Mouse (Mus musculus) adrenal gland, postnatal 4 days (tissue): ENCODE measurements around the gene Igf2bp1. TPM values are rescaled to one million over a fixed set of nuclear protein-coding genes. Genes with fewer than 3 reads are reported as not detected.
"Not testable (repeated sequence)": the region's sequence is repeated elsewhere in the genome, so short reads cannot be mapped to it uniquely, and the experiment has no call there.

Experiments used
- DNase-seq, 2 experiments: peaks; one replicate each; pipeline ENCODE4 v3.0.0; 2021 to 2022; ENCODE audit warnings: low spot score in 2 of 2, mixed read lengths in 2 of 2
- total RNA-seq, 2 experiments: library from RNA; stranded (reverse); gene quantifications; 2 replicates each; pipeline ENCODE4 v1.2.3; 2021

Gene Igf2bp1
- total RNA-seq, 2 experiments from 2014 or later, result 19.4 to 27.3 TPM

GRCm38 (mm10) chr11:95963304-95963703 lies 42.4 kb downstream of the Igf2bp1 start:
- no peak for DNase-seq

GRCm38 (mm10) chr11:95959152-95959551 lies 46.6 kb downstream of the Igf2bp1 start:
- DNase-seq, result no peak

- DNase-seq, result no peak
Observed at GRCm38 (mm10) chr11:95958251-95958650, 47.5 kb downstream of the Igf2bp1 start.

- no peak for DNase-seq
Observed at GRCm38 (mm10) chr11:95957407-95957806, 48.3 kb downstream of the Igf2bp1 start.

GRCm38 (mm10) chr11:95953313-95953712 lies 52.4 kb downstream of the Igf2bp1 start:
- no peak for DNase-seq

- DNase-seq, result no peak
Observed at GRCm38 (mm10) chr11:95945838-95946472, 59.8 kb downstream of the Igf2bp1 start.

- DNase-seq, result no peak
Observed at GRCm38 (mm10) chr11:95939828-95940507, 65.8 kb downstream of the Igf2bp1 start.

GRCm38 (mm10) chr11:95936409-95936808 lies 69.3 kb downstream of the Igf2bp1 start:
- DNase-seq, result no peak

- not testable (repeated sequence) for DNase-seq
Observed at GRCm38 (mm10) chr11:95932168-95932567, 73.6 kb downstream of the Igf2bp1 start.

GRCm38 (mm10) chr11:95926398-95926797 lies 79.3 kb downstream of the Igf2bp1 start:
- DNase-seq, result no peak

GRCm38 (mm10) chr11:95925976-95926375 lies 79.8 kb downstream of the Igf2bp1 start:
- DNase-seq, result no peak

GRCm38 (mm10) chr11:95924215-95924614 lies 81.5 kb downstream of the Igf2bp1 start:
- DNase-seq, result no peak

GRCm38 (mm10) chr11:95923477-95923876 lies 82.3 kb downstream of the Igf2bp1 start:
- DNase-seq, result not testable (repeated sequence)

- no peak for DNase-seq
Observed at GRCm38 (mm10) chr11:95921991-95922621, 83.6 kb downstream of the Igf2bp1 start.

GRCm38 (mm10) chr11:95916426-95916825 lies 89.3 kb downstream of the Igf2bp1 start:
- no peak for DNase-seq

- no peak for DNase-seq
Observed at GRCm38 (mm10) chr11:95915006-95915710, 90.6 kb downstream of the Igf2bp1 start.

- no peak for DNase-seq
Observed at GRCm38 (mm10) chr11:95914571-95914991, 91.2 kb downstream of the Igf2bp1 start, which contains the start of gene B4galnt2. Gene B4galnt2 (minus strand): TSS chr11:95914891.

- no peak for DNase-seq
Observed at GRCm38 (mm10) chr11:95913959-95914566, 91.7 kb downstream of the Igf2bp1 start.

GRCm38 (mm10) chr11:95911579-95911978 lies 94.2 kb downstream of the Igf2bp1 start:
- no peak for DNase-seq

- DNase-seq, result no peak
Observed at GRCm38 (mm10) chr11:95907805-95908524, 97.8 kb downstream of the Igf2bp1 start.
